Mouse (Mus musculus): ENCODE measurements around the gene 4932438H23Rik. TPM values are rescaled to one million over a fixed set of nuclear protein-coding genes. Genes with fewer than 3 reads are reported as not detected.
A peak's percentile ranks its signal among the peaks of the same experiment; 100 is the strongest.

The 4932438H23Rik gene
- polyA plus RNA-seq (2012; rRNA removed) = 37.7 and 38.8 TPM in 2 replicates

DNA sequence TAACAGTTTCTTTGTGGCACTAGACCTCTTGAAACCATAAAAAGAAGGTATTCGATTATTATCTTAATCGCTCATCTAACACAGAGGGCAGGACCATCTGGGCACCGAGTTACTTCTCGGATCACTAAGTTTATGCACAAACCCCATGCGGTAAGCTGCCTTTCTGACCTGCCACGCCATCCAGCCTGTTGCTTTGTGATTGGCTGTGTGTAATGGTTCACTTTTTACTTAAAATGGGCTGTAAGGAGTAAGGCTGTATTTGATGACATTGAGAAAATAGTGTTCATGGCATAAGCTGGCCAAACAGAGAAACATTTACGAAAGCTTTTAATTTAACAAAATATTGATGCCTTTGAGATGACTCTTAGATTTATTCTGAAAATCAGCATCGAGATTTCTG lies at the start of gene 4932438H23Rik:
TSS of gene 4932438H23Rik (minus strand) at position 101 of the 400 bp plus-strand sequence.
- Histone ChIP-seq H3K27ac (ENCODE audit: control insufficient read depth, insufficient read depth, low read depth, low read length) (no peak within 1 kb of the TSS), H3K36me3 (ENCODE audit: control insufficient read depth, insufficient read depth, low read length) (no peaks in the 10 kb centered on the region), H3K4me1 (ENCODE audit: control insufficient read depth, insufficient read depth, low read length) (peaks cover 8% of the 10 kb centered on the region), H3K4me3 (ENCODE audit: control insufficient read depth, low read depth, low read length) (no peak within 1 kb of the TSS), H3K27me3 (ENCODE audit: control insufficient read depth, insufficient read depth, low read length) (no peaks in the 10 kb centered on the region)
- no peak for TF ChIP-seq POLR2A (IDR thresholded peaks at IDR 0.05; ENCODE audit: control insufficient read depth, low read depth, low read length)
- no peak for TF ChIP-seq CTCF (IDR thresholded peaks at IDR 0.05; ENCODE audit: control insufficient read depth, insufficient read depth, insufficient replicate concordance, low read depth, low read length)

GRCm38 (mm10) chr16:91140991-91141630 lies 46.2 kb upstream of the 4932438H23Rik start:
- TF ChIP-seq POLR2A (IDR thresholded peaks at IDR 0.05; ENCODE audit: control insufficient read depth, low read depth, low read length) = no peak
- TF ChIP-seq CTCF (IDR thresholded peaks at IDR 0.05; ENCODE audit: control insufficient read depth, insufficient read depth, insufficient replicate concordance, low read depth, low read length) = no peak
- Histone ChIP-seq H3K36me3 (ENCODE audit: control insufficient read depth, insufficient read depth, low read length) (no peaks in the 10 kb centered on the region), H3K4me1 (ENCODE audit: control insufficient read depth, insufficient read depth, low read length) (peaks cover 2% of the 10 kb centered on the region; the same call in 1 of the 2 replicates), H3K4me3 (ENCODE audit: control insufficient read depth, low read depth, low read length) (no peak overlapping the region), H3K27ac (ENCODE audit: control insufficient read depth, insufficient read depth, low read depth, low read length) (no peak overlapping the region), H3K27me3 (ENCODE audit: control insufficient read depth, insufficient read depth, low read length) (no peaks in the 10 kb centered on the region)

DNA sequence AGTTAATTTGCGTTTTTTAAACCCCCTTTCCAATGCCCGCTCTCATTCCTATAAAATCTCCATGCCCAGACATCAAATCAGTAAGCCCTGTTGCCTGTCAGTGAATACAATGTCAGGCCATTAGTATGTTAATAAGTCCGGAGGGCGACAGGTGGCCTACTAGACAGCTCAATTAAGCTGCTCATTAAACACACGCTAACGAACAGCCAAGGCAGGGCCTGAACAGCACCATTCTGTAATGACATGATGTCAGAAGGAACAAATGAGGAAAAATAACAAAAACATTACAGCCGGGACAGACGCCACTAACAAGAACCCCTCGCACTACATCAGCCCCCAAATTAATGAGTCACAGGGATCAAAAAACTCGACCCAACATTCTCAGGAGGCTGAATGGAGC lies 45.5 kb upstream of the 4932438H23Rik start:
- Histone ChIP-seq H3K27ac (ENCODE audit: control insufficient read depth, insufficient read depth, low read depth, low read length) (no peak overlapping the region), H3K36me3 (ENCODE audit: control insufficient read depth, insufficient read depth, low read length) (no peaks in the 10 kb centered on the region), H3K4me1 (ENCODE audit: control insufficient read depth, insufficient read depth, low read length) (peaks cover 2% of the 10 kb centered on the region; the same call in 1 of the 2 replicates), H3K27me3 (ENCODE audit: control insufficient read depth, insufficient read depth, low read length) (no peaks in the 10 kb centered on the region), H3K4me3 (ENCODE audit: control insufficient read depth, low read depth, low read length) (no peak overlapping the region)
- no peak for TF ChIP-seq POLR2A (IDR thresholded peaks at IDR 0.05; ENCODE audit: control insufficient read depth, low read depth, low read length)
- TF ChIP-seq CTCF (IDR thresholded peaks at IDR 0.05; ENCODE audit: control insufficient read depth, insufficient read depth, insufficient replicate concordance, low read depth, low read length) = no peak

- no peak for TF ChIP-seq POLR2A (IDR thresholded peaks at IDR 0.05; ENCODE audit: control insufficient read depth, low read depth, low read length)
- TF ChIP-seq CTCF (IDR thresholded peaks at IDR 0.05; ENCODE audit: control insufficient read depth, insufficient read depth, insufficient replicate concordance, low read depth, low read length) = no peak
- no peaks in the 10 kb centered on the region for H3K36me3 ChIP-seq (ENCODE audit: control insufficient read depth, insufficient read depth, low read length)
- H3K4me3 ChIP-seq (ENCODE audit: control insufficient read depth, low read depth, low read length) = no peak overlapping the region
- no peak overlapping the region for H3K27ac ChIP-seq (ENCODE audit: control insufficient read depth, insufficient read depth, low read depth, low read length)
- peaks cover 2% of the 10 kb centered on the region; the same call in 1 of the 2 replicates for H3K4me1 ChIP-seq (ENCODE audit: control insufficient read depth, insufficient read depth, low read length)
- H3K27me3 ChIP-seq (ENCODE audit: control insufficient read depth, insufficient read depth, low read length) = no peaks in the 10 kb centered on the region
These were observed 45.1 kb upstream of the 4932438H23Rik start for GRCm38 (mm10) chr16:91140056-91140455.

DNA sequence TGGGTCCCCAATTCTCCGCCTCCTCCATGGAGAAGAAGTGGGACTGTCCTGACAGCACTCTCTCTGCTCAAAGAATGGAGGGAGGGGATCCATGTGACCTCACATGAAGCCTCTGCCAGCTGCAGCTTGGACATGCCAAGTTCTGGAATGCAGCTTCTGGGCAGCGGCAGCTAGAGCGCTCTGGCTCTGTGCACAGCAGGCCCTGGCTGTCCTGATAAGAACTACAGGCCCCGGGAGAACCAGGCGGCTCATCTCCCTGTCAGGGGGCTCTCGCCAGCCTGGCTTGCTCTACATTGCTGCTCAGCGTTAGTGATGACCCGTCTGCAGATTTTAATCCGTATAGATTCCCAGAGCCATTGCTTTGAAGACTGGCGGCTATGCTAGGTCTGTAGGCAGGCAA lies 44.6 kb upstream of the 4932438H23Rik start:
- peak overlapping the region; percentile 5; the same call in 1 of the 2 replicates for H3K4me3 ChIP-seq (ENCODE audit: control insufficient read depth, low read depth, low read length)
- peaks cover 2% of the 10 kb centered on the region; the same call in 1 of the 2 replicates for H3K4me1 ChIP-seq (ENCODE audit: control insufficient read depth, insufficient read depth, low read length)
- H3K27ac ChIP-seq (ENCODE audit: control insufficient read depth, insufficient read depth, low read depth, low read length) = no peak overlapping the region
- no peak for TF ChIP-seq POLR2A (IDR thresholded peaks at IDR 0.05; ENCODE audit: control insufficient read depth, low read depth, low read length)
- TF ChIP-seq CTCF (IDR thresholded peaks at IDR 0.05; ENCODE audit: control insufficient read depth, insufficient read depth, insufficient replicate concordance, low read depth, low read length) = no peak
- no peaks in the 10 kb centered on the region for H3K36me3 ChIP-seq (ENCODE audit: control insufficient read depth, insufficient read depth, low read length)
- H3K27me3 ChIP-seq (ENCODE audit: control insufficient read depth, insufficient read depth, low read length) = no peaks in the 10 kb centered on the region

DNA sequence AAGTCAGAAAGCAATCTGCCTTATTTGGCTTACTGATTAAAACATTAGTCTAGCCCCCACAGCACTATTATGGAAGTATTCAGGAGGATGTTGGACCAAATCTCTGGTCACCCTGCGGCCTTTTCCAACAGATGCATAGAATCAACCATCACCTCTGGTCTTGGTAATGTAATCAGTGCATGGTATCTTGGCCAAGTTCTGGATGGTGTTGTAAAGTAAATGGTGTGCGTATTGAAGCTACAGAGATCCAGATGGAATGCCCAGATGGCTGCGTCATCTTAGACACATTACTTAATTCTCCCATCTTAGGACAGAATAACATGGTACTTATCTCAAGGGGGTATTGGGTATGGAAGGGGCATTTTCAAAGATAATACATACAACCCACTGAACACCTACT lies 43.8 kb upstream of the 4932438H23Rik start:
- Histone ChIP-seq H3K27me3 (ENCODE audit: control insufficient read depth, insufficient read depth, low read length) (no peaks in the 10 kb centered on the region), H3K4me3 (ENCODE audit: control insufficient read depth, low read depth, low read length) (no peak overlapping the region), H3K4me1 (ENCODE audit: control insufficient read depth, insufficient read depth, low read length) (peaks cover 2% of the 10 kb centered on the region; the same call in 1 of the 2 replicates), H3K36me3 (ENCODE audit: control insufficient read depth, insufficient read depth, low read length) (no peaks in the 10 kb centered on the region), H3K27ac (ENCODE audit: control insufficient read depth, insufficient read depth, low read depth, low read length) (no peak overlapping the region)
- TF ChIP-seq POLR2A (IDR thresholded peaks at IDR 0.05; ENCODE audit: control insufficient read depth, low read depth, low read length) = no peak
- no peak for TF ChIP-seq CTCF (IDR thresholded peaks at IDR 0.05; ENCODE audit: control insufficient read depth, insufficient read depth, insufficient replicate concordance, low read depth, low read length)

- Histone ChIP-seq H3K27me3 (ENCODE audit: control insufficient read depth, insufficient read depth, low read length) (no peaks in the 10 kb centered on the region), H3K36me3 (ENCODE audit: control insufficient read depth, insufficient read depth, low read length) (no peaks in the 10 kb centered on the region), H3K4me3 (ENCODE audit: control insufficient read depth, low read depth, low read length) (no peak overlapping the region), H3K27ac (ENCODE audit: control insufficient read depth, insufficient read depth, low read depth, low read length) (no peak overlapping the region), H3K4me1 (ENCODE audit: control insufficient read depth, insufficient read depth, low read length) (peaks cover 2% of the 10 kb centered on the region; the same call in 1 of the 2 replicates)
- TF ChIP-seq CTCF (IDR thresholded peaks at IDR 0.05; ENCODE audit: control insufficient read depth, insufficient read depth, insufficient replicate concordance, low read depth, low read length) (no peak), POLR2A (IDR thresholded peaks at IDR 0.05; ENCODE audit: control insufficient read depth, low read depth, low read length) (no peak)
These were observed 43.2 kb upstream of the 4932438H23Rik start for GRCm38 (mm10) chr16:91138151-91138550.

Data from testis, adult 2 months (tissue).